Mouse (Mus musculus) layer of hippocampus, adult 11-12 months (tissue): ENCODE measurements around the gene Il1rn.

Source experiments
- DNase-seq: peaks from one replicate; pipeline ENCODE4 v3.0.0; 2022; ENCODE audit warnings: low spot score

Il1rn gene

GRCm38 (mm10) chr2:24382456-24383230 lies 46.0 kb downstream of the Il1rn start:
- no peak for DNase-seq

GRCm38 (mm10) chr2:24383636-24384035 lies 47.0 kb downstream of the Il1rn start:
- no peak for DNase-seq

- no peak for DNase-seq
These were observed 47.7 kb downstream of the Il1rn start for GRCm38 (mm10) chr2:24384393-24384792.

GRCm38 (mm10) chr2:24385111-24385961 lies 48.7 kb downstream of the Il1rn start:
- DNase-seq: no peak

- no peak for DNase-seq
These were observed 49.7 kb downstream of the Il1rn start for GRCm38 (mm10) chr2:24386158-24386963.

- DNase-seq: no peak
These were observed 50.3 kb downstream of the Il1rn start for GRCm38 (mm10) chr2:24386964-24387320.

- DNase-seq: peak; percentile 17
These were observed 51.0 kb downstream of the Il1rn start for GRCm38 (mm10) chr2:24387361-24388283.

- no peak for DNase-seq
These were observed 56.6 kb downstream of the Il1rn start for GRCm38 (mm10) chr2:24393251-24393650.

- no peak for DNase-seq
These were observed 60.5 kb downstream of the Il1rn start for GRCm38 (mm10) chr2:24397115-24397514.

GRCm38 (mm10) chr2:24400711-24401110 lies 64.1 kb downstream of the Il1rn start:
- no peak for DNase-seq
